Mouse (Mus musculus) spleen, embryonic (tissue): ENCODE data around the gene D17Wsu92e.

Experiments
- CTCF ChIA-PET: fragments of 350-600 bp; sonication (Branson Sonifier 250); formaldehyde crosslinking; loops from one replicate; lab custom pipeline; 2022; lab: Charles Lee

D17Wsu92e gene

GRCm38 (mm10) chr17:27705661-27706060 is 114.8 kb downstream of the D17Wsu92e start:
- CTCF ChIA-PET: no interaction called here

DNA sequence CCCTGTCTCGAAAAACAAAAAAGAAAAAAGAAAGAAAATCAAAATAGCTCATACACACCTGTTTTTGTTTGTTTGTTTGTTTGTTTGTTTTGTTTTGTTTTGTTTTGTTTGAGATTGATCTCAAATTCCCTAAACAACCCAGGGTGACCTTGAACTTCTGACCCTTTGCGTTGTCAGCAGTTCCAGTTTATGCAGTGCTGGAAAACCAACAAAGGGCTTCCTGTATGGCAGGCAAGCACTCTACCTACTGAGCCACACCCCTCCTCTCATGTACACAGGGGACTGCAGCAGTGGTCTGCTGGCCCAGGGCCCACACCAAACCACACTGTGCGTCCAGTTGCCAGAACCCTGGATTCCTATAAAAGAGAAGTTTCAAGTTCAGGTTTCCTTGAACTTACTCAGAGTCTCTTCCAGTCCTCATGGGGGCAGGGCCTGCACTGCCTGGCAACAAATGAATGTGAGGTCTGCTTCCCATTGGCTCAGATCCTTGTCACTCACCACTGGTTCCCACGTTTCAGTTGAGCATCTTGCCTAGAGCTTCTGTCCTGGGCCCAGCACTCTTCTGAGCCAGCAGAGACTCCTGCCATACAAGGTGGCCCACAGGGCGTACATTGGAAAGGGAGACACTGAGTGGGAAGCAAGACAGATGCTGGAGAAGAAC is 116.4 kb downstream of the D17Wsu92e start:
- CTCF ChIA-PET: interaction anchor here (0.6 kb wide), 1 partner anchor 11 kb away, joined by 8 read pairs; no protein-coding TSS in a partner anchor

DNA sequence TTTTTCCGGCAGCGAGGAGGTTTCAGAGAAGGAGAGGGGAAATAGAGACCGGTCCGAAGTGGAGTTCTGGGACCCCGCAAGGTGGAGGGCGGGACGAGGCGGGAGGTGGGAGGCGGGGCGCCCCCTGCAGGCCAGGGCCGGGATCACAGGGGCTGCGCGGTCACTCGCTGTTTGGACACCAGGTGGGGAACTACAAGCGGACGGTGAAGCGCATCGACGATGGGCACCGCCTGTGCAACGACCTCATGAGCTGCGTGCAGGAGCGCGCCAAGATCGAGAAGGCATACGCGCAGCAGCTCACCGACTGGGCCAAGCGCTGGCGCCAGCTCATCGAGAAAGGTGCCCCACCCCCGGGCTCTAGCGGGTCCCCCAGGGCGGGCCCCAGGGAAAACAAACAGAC is 117.9 kb downstream of the D17Wsu92e start:
- CTCF ChIA-PET: interaction anchor here (0.7 to 0.9 kb wide), 4 partner anchors 19 to 1593 kb away, joined by 6 to 12 read pairs (median 8); no protein-coding TSS in a partner anchor

DNA sequence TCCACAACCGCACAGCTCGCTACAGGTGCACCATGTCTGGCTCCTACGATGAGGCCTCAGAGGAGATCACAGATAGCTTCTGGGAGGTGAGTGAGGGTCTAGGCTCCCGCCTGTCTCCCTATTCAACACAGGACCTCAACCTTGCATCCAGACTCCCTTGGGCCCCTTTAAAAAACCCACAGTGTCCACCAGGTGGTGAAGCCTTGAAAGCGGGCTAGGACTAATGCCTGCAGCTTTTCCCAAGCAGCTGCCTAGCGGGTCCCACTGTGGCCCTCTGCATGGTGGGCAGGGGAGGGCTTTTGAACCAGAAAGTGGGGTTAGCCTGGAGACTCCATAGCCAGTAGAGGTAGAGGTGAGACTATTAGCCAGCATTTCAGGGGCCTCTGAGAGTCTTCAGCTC is 118.6 kb downstream of the D17Wsu92e start:
- CTCF ChIA-PET: interaction anchor here (0.7 kb wide), 3 partner anchors 18 to 1593 kb away, joined by 6 to 9 read pairs (median 7); no protein-coding TSS in a partner anchor
